Mouse (Mus musculus) MEL (cell line): ENCODE measurements at regions not wholly inside any gene's neighbourhood (a gene's known extent, or its start where the extent isn't known, plus 50 kb on each side); places are given as distances from the start of the nearest gene placed in this dataset.

ENCODE experiments used
- DNase-seq: peaks from one replicate; pipeline ENCODE4 v3.0.0; 2011; ENCODE audit warnings: low read depth, low spot score
- H3K27ac ChIP-seq: 2 replicates; pipeline ENCODE4 v1.5.1; 2012; ENCODE audit warnings: low read depth, mild to moderate bottlenecking, control low read depth, low read length, moderate library complexity; ENCODE audit not compliant: control insufficient read depth
- H3K27me3 ChIP-seq, 2 experiments: fragments of 150-350 bp in 1 of 2; sonication (generic) in 1 of 2; 2 replicates each; pipeline ENCODE4 v1.6.1; 2012; ENCODE audit warnings: low read length in 2 of 2, mild to moderate bottlenecking in 2 of 2, improper control_type of control experiment in 1 of 2, moderate library complexity in 1 of 2; ENCODE audit not compliant: insufficient read depth in 2 of 2, control insufficient read depth in 1 of 2
- H3K36me3 ChIP-seq, 2 experiments: 2 replicates each; pipeline ENCODE4 v1.6.1; 2012 to 2014; ENCODE audit warnings: low read length in 2 of 2, improper control_type of control experiment in 1 of 2, inconsistent platforms in 1 of 2, mild to moderate bottlenecking in 1 of 2; ENCODE audit not compliant: insufficient read depth in 2 of 2, control insufficient read depth in 1 of 2
- H3K4me1 ChIP-seq, 2 experiments: fragments of 150-350 bp in 1 of 2; sonication (generic) in 1 of 2; 2 replicates each; pipeline ENCODE4 v1.6.1; 2012; ENCODE audit warnings: low read length in 2 of 2, improper control_type of control experiment in 1 of 2, mild to moderate bottlenecking in 1 of 2; ENCODE audit not compliant: insufficient read depth in 2 of 2, control insufficient read depth in 1 of 2
- H3K4me3 ChIP-seq, 2 experiments: fragments of 150-350 bp in 1 of 2; sonication (generic) in 1 of 2; 2 replicates each; pipeline ENCODE4 v1.5.1; 2012; ENCODE audit warnings: low read depth in 2 of 2, low read length in 2 of 2, mild to moderate bottlenecking in 2 of 2, moderate library complexity in 2 of 2, control low read depth in 1 of 2, improper control_type of control experiment in 1 of 2; ENCODE audit not compliant: control insufficient read depth in 1 of 2, insufficient read depth in 1 of 2
- H3K79me2 ChIP-seq: 2 replicates; pipeline ENCODE4 v1.6.1; 2012; ENCODE audit warnings: mild to moderate bottlenecking, low read length, moderate library complexity; ENCODE audit not compliant: control insufficient read depth, poor library complexity, insufficient read depth
- H3K9ac ChIP-seq: 2 replicates; pipeline ENCODE4 v1.6.1; 2012; ENCODE audit warnings: low read depth, mild to moderate bottlenecking, control low read depth, low read length, moderate library complexity; ENCODE audit not compliant: control insufficient read depth, poor library complexity, severe bottlenecking
- H3K9me3 ChIP-seq: fragments of 150-350 bp; sonication (generic); replicated peaks from 2 replicates; pipeline ENCODE4 v1.6.1; 2012; ENCODE audit warnings: mild to moderate bottlenecking, low read length, improper control_type of control experiment, moderate library complexity; ENCODE audit not compliant: insufficient read depth
- CHD1 ChIP-seq: IDR thresholded peaks from 2 replicates; pipeline ENCODE4 v1.6.1; 2012; ENCODE audit warnings: low read depth, mild to moderate bottlenecking, inconsistent platforms, low read length, improper control_type of control experiment
- CHD2 ChIP-seq: IDR thresholded peaks from 2 replicates; pipeline ENCODE4 v1.6.1; 2011; ENCODE audit warnings: low read length, improper control_type of control experiment
- CTCF ChIP-seq, 3 experiments: IDR thresholded peaks in 2 of 3; conservative IDR thresholded peaks in 1 of 3; 2 replicates each; pipeline ENCODE4 v1.5.1; 2011 to 2012; ENCODE audit warnings: low read length in 3 of 3, low read depth in 2 of 3, mild to moderate bottlenecking in 2 of 3, improper control_type of control experiment in 1 of 3, inconsistent platforms in 1 of 3, mixed read lengths in 1 of 3, moderate library complexity in 1 of 3; ENCODE audit not compliant: control insufficient read depth in 1 of 3, insufficient read depth in 1 of 3, poor library complexity in 1 of 3, severe bottlenecking in 1 of 3
- E2F4 ChIP-seq: IDR thresholded peaks from 2 replicates; pipeline ENCODE4 v1.6.1; 2011; ENCODE audit warnings: low read depth, low read length, improper control_type of control experiment, borderline replicate concordance
- ELF1 ChIP-seq: IDR thresholded peaks from 2 replicates; pipeline ENCODE4 v1.6.1; 2014; ENCODE audit warnings: low read depth, mild to moderate bottlenecking, inconsistent platforms, low read length, improper control_type of control experiment, moderate library complexity
- EP300 ChIP-seq, 2 experiments: IDR thresholded peaks; 2 replicates each; pipeline ENCODE4 v1.6.1; 2011; ENCODE audit warnings: improper control_type of control experiment in 2 of 2, low read length in 2 of 2, low read depth in 1 of 2, mild to moderate bottlenecking in 1 of 2
- GABPA ChIP-seq: IDR thresholded peaks from 2 replicates; pipeline ENCODE4 v1.6.1; 2012; ENCODE audit warnings: low read depth, mild to moderate bottlenecking, inconsistent platforms, low read length, improper control_type of control experiment, moderate library complexity
- JUND ChIP-seq: IDR thresholded peaks from 2 replicates; pipeline ENCODE4 v1.6.1; 2011; ENCODE audit warnings: low read depth, mild to moderate bottlenecking, improper control_type of control experiment, low read length
- MAFK ChIP-seq: IDR thresholded peaks from 2 replicates; pipeline ENCODE4 v1.6.1; 2011; ENCODE audit warnings: low read depth, mild to moderate bottlenecking, low read length, improper control_type of control experiment, borderline replicate concordance
- MAX ChIP-seq: IDR thresholded peaks from 2 replicates; pipeline ENCODE4 v1.6.1; 2011; ENCODE audit warnings: low read length, improper control_type of control experiment
- MAZ ChIP-seq: IDR thresholded peaks from 2 replicates; pipeline ENCODE4 v1.6.1; 2012; ENCODE audit warnings: low read depth, mild to moderate bottlenecking, inconsistent platforms, low read length, improper control_type of control experiment
- MXI1 ChIP-seq: IDR thresholded peaks from 2 replicates; pipeline ENCODE4 v1.6.1; 2011; ENCODE audit warnings: mild to moderate bottlenecking, low read depth, low read length, improper control_type of control experiment
- MYB ChIP-seq: IDR thresholded peaks from 2 replicates; pipeline ENCODE4 v1.6.1; 2011; ENCODE audit warnings: mild to moderate bottlenecking, low read depth, low read length, improper control_type of control experiment
- MYC ChIP-seq: IDR thresholded peaks from 2 replicates; pipeline ENCODE4 v1.6.1; 2011; ENCODE audit warnings: low read depth, mild to moderate bottlenecking, low read length, improper control_type of control experiment, moderate library complexity
- RCOR1 ChIP-seq: IDR thresholded peaks from 2 replicates; pipeline ENCODE4 v1.6.1; 2012; ENCODE audit warnings: low read depth, mild to moderate bottlenecking, inconsistent platforms, low read length, improper control_type of control experiment
- SMC3 ChIP-seq: IDR thresholded peaks from 2 replicates; pipeline ENCODE4 v1.6.1; 2011; ENCODE audit warnings: low read depth, low read length, improper control_type of control experiment
- TBP ChIP-seq: IDR thresholded peaks from 2 replicates; pipeline ENCODE4 v1.8.0; 2011; ENCODE audit warnings: low read depth, low read length, improper control_type of control experiment
- TCF12 ChIP-seq: IDR thresholded peaks from 2 replicates; pipeline ENCODE4 v1.6.1; 2014; ENCODE audit warnings: low read depth, mild to moderate bottlenecking, inconsistent platforms, low read length, improper control_type of control experiment, moderate library complexity
- USF1 ChIP-seq: IDR thresholded peaks from 2 replicates; pipeline ENCODE4 v1.6.1; 2014; ENCODE audit warnings: low read depth, mild to moderate bottlenecking, inconsistent platforms, low read length, improper control_type of control experiment, moderate library complexity
- USF2 ChIP-seq, 2 experiments: IDR thresholded peaks; 2 replicates each; pipeline ENCODE4 v1.6.1; 2011 to 2012; ENCODE audit warnings: improper control_type of control experiment in 2 of 2, low read length in 2 of 2, borderline replicate concordance in 1 of 2, inconsistent platforms in 1 of 2, low read depth in 1 of 2, mild to moderate bottlenecking in 1 of 2; ENCODE audit not compliant: insufficient read depth in 1 of 2
- ZMIZ1 ChIP-seq: IDR thresholded peaks from 2 replicates; pipeline ENCODE4 v1.6.1; 2012; ENCODE audit warnings: low read depth, mild to moderate bottlenecking, inconsistent platforms, low read length, improper control_type of control experiment, moderate library complexity
- ZNF384 ChIP-seq: IDR thresholded peaks from 2 replicates; pipeline ENCODE4 v1.6.1; 2012; ENCODE audit warnings: low read depth, mild to moderate bottlenecking, inconsistent platforms, low read length, improper control_type of control experiment

GRCm38 (mm10) chr6:49977783-49978182 lies 132.3 kb upstream of the Mpp6 start:
- Histone ChIP-seq H3K79me2 (no peaks in the 10 kb centered on the region), H3K4me1 (no peaks in the 10 kb centered on the region), H3K27me3 (no peaks in the 10 kb centered on the region), H3K4me3 (no peak overlapping the region), H3K9ac (no peak overlapping the region), H3K27ac (no peak overlapping the region), H3K36me3 (no peaks in the 10 kb centered on the region), H3K9me3 (no peaks in the 10 kb centered on the region)
- TF ChIP-seq MAFK (no peak), USF2 (IDR thresholded peaks at IDR 0.05; ENCODE audit: borderline replicate concordance in 1 of 2, insufficient read depth in 1 of 2, low read depth in 1 of 2, low read length in 2 of 2) (no peak), SMC3 (no peak)
- DNase-seq, result no peak

- no peaks in the 10 kb centered on the region for H3K79me2 ChIP-seq
- H3K27ac ChIP-seq, result no peak overlapping the region
- DNase-seq, result no peak
- no peaks in the 10 kb centered on the region for H3K36me3 ChIP-seq
- H3K27me3 ChIP-seq, result no peaks in the 10 kb centered on the region
- H3K4me3 ChIP-seq, result no peak overlapping the region
- no peaks in the 10 kb centered on the region for H3K4me1 ChIP-seq
- H3K9me3 ChIP-seq, result no peaks in the 10 kb centered on the region
- no peak for TF ChIP-seq MXI1
- TF ChIP-seq MYC, result no peak
- no peak for TF ChIP-seq GABPA
- no peak for TF ChIP-seq MAFK
- TF ChIP-seq MAX, result no peak
- no peak for TF ChIP-seq CTCF (IDR thresholded peaks at IDR 0.05 in 2 of 3, conservative IDR thresholded peaks at IDR 0.05 in 1 of 3; ENCODE audit: control insufficient read depth in 1 of 3, insufficient read depth in 1 of 3, low read depth in 2 of 3, low read length in 3 of 3, poor library complexity in 1 of 3, severe bottlenecking in 1 of 3)
- no peak for TF ChIP-seq EP300 (IDR thresholded peaks at IDR 0.05; ENCODE audit: low read depth in 1 of 2, low read length in 2 of 2)
- TF ChIP-seq MAZ, result no peak
- TF ChIP-seq CHD1, result no peak
- no peak for TF ChIP-seq JUND
- TF ChIP-seq MYB, result no peak
- no peak for TF ChIP-seq TCF12
- no peak for TF ChIP-seq ELF1
- no peak for TF ChIP-seq E2F4
- no peak for TF ChIP-seq TBP
- no peak for TF ChIP-seq ZMIZ1
- TF ChIP-seq CHD2, result no peak
- no peak for TF ChIP-seq USF1
- TF ChIP-seq RCOR1, result no peak
- TF ChIP-seq ZNF384, result no peak
- H3K9ac ChIP-seq, result no peak overlapping the region
Observed at GRCm38 (mm10) chr6:49983740-49984139, 126.3 kb upstream of the Mpp6 start.
